Mouse (Mus musculus): ENCODE data around the gene St7. TPM values are rescaled to one million over a fixed set of nuclear protein-coding genes. Genes with fewer than 3 reads are reported as not detected.

St7 gene
- total and polyA plus RNA-seq, 2 experiments from 2014 or later, result 17.7 to 38.5 TPM

DNA sequence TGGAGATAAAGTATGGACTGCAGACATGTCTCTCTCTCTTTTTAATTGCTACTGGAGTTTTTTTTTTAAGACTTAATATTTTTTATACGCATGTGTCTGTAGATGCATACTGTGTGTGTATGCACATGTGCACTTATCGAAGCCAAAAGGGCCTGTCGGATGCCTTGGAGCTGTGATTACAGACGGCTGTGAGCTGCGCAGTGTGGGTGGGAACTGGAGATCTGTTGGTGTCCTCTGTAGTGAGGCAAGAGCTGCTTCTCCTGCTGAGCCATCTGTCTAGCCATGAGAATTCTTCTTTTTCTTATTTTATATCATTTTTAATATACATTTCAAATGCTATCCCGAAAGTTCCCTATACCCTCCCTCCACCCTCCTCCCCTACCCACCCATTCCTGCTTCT, 37.4 kb downstream of the St7 start:
- Histone ChIP-seq H3K9me3 (replicated peaks; ENCODE audit: control insufficient read depth, low read length) (no peaks in the 10 kb centered on the region), H3K27ac (ENCODE audit: low read depth) (no peak overlapping the region), H3K27me3 (ENCODE audit: control insufficient read depth, insufficient read depth, low read length) (no peaks in the 10 kb centered on the region), H3K4me1 (ENCODE audit: control insufficient read depth, insufficient read depth) (no peaks in the 10 kb centered on the region), H3K9ac (replicated peaks; ENCODE audit: low read depth, low read length) (no peak overlapping the region), H3K36me3 (replicated peaks; ENCODE audit: control insufficient read depth, insufficient read depth, low read length) (no peaks in the 10 kb centered on the region), H3K4me2 (ENCODE audit: low read depth, low read length) (no peak overlapping the region), H3K4me3 (ENCODE audit: low read depth, low read length) (no peak overlapping the region)
- 80% methylated on average over 6 of the region's 6 CpGs for WGBS
- ATAC-seq (ENCODE audit: insufficient read depth, low read depth) (no peak), DNase-seq (ENCODE audit: low spot score) (no peak)
- TF ChIP-seq EP300 (IDR thresholded peaks at IDR 0.05; ENCODE audit: low read depth), result no peak
- no peak for TF ChIP-seq CTCF (IDR thresholded peaks at IDR 0.05; ENCODE audit: low read depth)

GRCm38 (mm10) chr6:17731694-17732093, 39.0 kb downstream of the St7 start:
- 64% methylated on average over 5 of the region's 5 CpGs for WGBS
- Histone ChIP-seq H3K27ac (ENCODE audit: low read depth) (no peak overlapping the region), H3K4me3 (ENCODE audit: low read depth, low read length) (no peak overlapping the region), H3K36me3 (replicated peaks; ENCODE audit: control insufficient read depth, insufficient read depth, low read length) (no peaks in the 10 kb centered on the region), H3K4me2 (ENCODE audit: low read depth, low read length) (no peak overlapping the region), H3K27me3 (ENCODE audit: control insufficient read depth, insufficient read depth, low read length) (no peaks in the 10 kb centered on the region), H3K9me3 (replicated peaks; ENCODE audit: control insufficient read depth, low read length) (no peaks in the 10 kb centered on the region), H3K4me1 (ENCODE audit: control insufficient read depth, insufficient read depth) (no peaks in the 10 kb centered on the region), H3K9ac (replicated peaks; ENCODE audit: low read depth, low read length) (no peak overlapping the region)
- ATAC-seq (ENCODE audit: insufficient read depth, low read depth) (no peak), DNase-seq (ENCODE audit: low spot score) (no peak)
- TF ChIP-seq EP300 (IDR thresholded peaks at IDR 0.05; ENCODE audit: low read depth) (no peak), CTCF (IDR thresholded peaks at IDR 0.05; ENCODE audit: low read depth) (no peak)

- H3K4me2 ChIP-seq (ENCODE audit: low read depth, low read length), result no peak overlapping the region
- WGBS, result 72% methylated on average over 8 of the region's 8 CpGs
Measured at GRCm38 (mm10) chr6:17733951-17734411, 41.2 kb downstream of the St7 start.

GRCm38 (mm10) chr6:17737262-17737948, 44.7 kb downstream of the St7 start:
- no peak overlapping the region for H3K9ac ChIP-seq (replicated peaks; ENCODE audit: low read depth, low read length)
- H3K4me1 ChIP-seq (ENCODE audit: control insufficient read depth, insufficient read depth), result peaks cover 19% of the 10 kb centered on the region
- no peaks in the 10 kb centered on the region for H3K36me3 ChIP-seq (replicated peaks; ENCODE audit: control insufficient read depth, insufficient read depth, low read length)
- peak overlapping the region; percentile 48 for H3K27ac ChIP-seq (ENCODE audit: low read depth)
- ATAC-seq (ENCODE audit: insufficient read depth, low read depth) (peak; percentile 77; the same call in 1 of the 2 replicates), DNase-seq (ENCODE audit: low spot score) (peak; percentile 41)
- no peaks in the 10 kb centered on the region for H3K27me3 ChIP-seq (ENCODE audit: control insufficient read depth, insufficient read depth, low read length)
- no peak overlapping the region for H3K4me3 ChIP-seq (ENCODE audit: low read depth, low read length)
- no peaks in the 10 kb centered on the region for H3K9me3 ChIP-seq (replicated peaks; ENCODE audit: control insufficient read depth, low read length)
- 41% methylated on average over 8 of the region's 8 CpGs for WGBS
- no peak overlapping the region for H3K4me2 ChIP-seq (ENCODE audit: low read depth, low read length)
- TF ChIP-seq CTCF (IDR thresholded peaks at IDR 0.05; ENCODE audit: low read depth) (no peak), EP300 (IDR thresholded peaks at IDR 0.05; ENCODE audit: low read depth) (no peak)

More at GRCm38 (mm10) chr6:17733951-17734411, 41.2 kb downstream of the St7 start:
- no peak overlapping the region for H3K9ac ChIP-seq (replicated peaks; ENCODE audit: low read depth, low read length)
- DNase-seq (ENCODE audit: low spot score), result no peak
- H3K27me3 ChIP-seq (ENCODE audit: control insufficient read depth, insufficient read depth, low read length), result no peaks in the 10 kb centered on the region
- TF ChIP-seq CTCF (IDR thresholded peaks at IDR 0.05; ENCODE audit: low read depth) (no peak), EP300 (IDR thresholded peaks at IDR 0.05; ENCODE audit: low read depth) (no peak)
- no peak for ATAC-seq (ENCODE audit: insufficient read depth, low read depth)
- no peaks in the 10 kb centered on the region for H3K9me3 ChIP-seq (replicated peaks; ENCODE audit: control insufficient read depth, low read length)
- no peaks in the 10 kb centered on the region for H3K36me3 ChIP-seq (replicated peaks; ENCODE audit: control insufficient read depth, insufficient read depth, low read length)
- peaks cover 8% of the 10 kb centered on the region for H3K4me1 ChIP-seq (ENCODE audit: control insufficient read depth, insufficient read depth)
- H3K27ac ChIP-seq (ENCODE audit: low read depth), result no peak overlapping the region
- H3K4me3 ChIP-seq (ENCODE audit: low read depth, low read length), result no peak overlapping the region

DNA sequence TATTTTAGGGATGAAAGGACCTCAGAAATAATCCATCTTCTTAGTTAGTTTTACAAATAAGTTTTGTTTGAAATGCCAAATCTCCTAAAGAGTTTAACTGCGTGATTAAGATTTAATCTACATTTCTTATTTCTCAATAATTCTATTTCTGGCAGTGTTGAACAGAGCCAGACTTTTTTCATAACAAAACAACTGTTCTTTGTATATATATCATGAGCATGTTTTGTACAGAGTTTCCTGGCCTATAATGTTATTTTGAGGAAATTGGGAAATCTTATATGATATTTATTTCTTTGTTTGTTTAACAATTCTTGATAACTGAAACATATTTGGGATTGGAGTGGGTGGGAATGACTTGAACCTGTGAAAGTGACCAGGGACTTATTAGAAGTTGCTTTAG, 47.4 kb downstream of the St7 start:
- ATAC-seq (ENCODE audit: insufficient read depth, low read depth), result no peak
- Histone ChIP-seq H3K36me3 (replicated peaks; ENCODE audit: control insufficient read depth, insufficient read depth, low read length) (no peaks in the 10 kb centered on the region), H3K9me3 (replicated peaks; ENCODE audit: control insufficient read depth, low read length) (no peaks in the 10 kb centered on the region), H3K27me3 (ENCODE audit: control insufficient read depth, insufficient read depth, low read length) (no peaks in the 10 kb centered on the region), H3K27ac (ENCODE audit: low read depth) (no peak overlapping the region), H3K9ac (replicated peaks; ENCODE audit: low read depth, low read length) (no peak overlapping the region), H3K4me3 (ENCODE audit: low read depth, low read length) (no peak overlapping the region), H3K4me2 (ENCODE audit: low read depth, low read length) (no peak overlapping the region), H3K4me1 (ENCODE audit: control insufficient read depth, insufficient read depth) (peaks cover 24% of the 10 kb centered on the region)
- TF ChIP-seq EP300 (IDR thresholded peaks at IDR 0.05; ENCODE audit: low read depth), result no peak
- no peak for TF ChIP-seq CTCF (IDR thresholded peaks at IDR 0.05; ENCODE audit: low read depth)
- WGBS, result 76% methylated on average over 1 of the region's 1 CpGs
- no peak for DNase-seq (ENCODE audit: low spot score)

DNA sequence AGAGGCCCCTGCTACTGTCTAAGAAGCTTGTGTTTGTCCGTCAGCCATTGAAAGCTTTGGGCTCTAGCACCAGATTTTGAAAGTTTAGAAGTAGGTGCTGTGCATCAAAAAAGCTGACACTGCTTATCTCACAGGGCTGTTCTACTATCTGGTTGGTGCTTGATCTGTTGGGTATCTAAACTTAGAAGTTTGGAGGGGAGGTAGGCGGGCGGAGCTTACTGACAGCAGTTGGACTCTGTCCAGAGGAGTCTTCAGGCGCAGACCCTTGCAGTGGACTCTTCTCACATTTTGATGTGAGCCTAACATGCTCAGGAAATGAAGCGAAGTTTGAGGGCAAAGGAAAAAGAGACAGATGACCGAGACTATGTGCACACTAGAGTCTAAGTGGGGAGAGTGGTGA, 48.9 kb downstream of the St7 start:
- ATAC-seq (ENCODE audit: insufficient read depth, low read depth) (no peak), DNase-seq (ENCODE audit: low spot score) (no peak)
- Histone ChIP-seq H3K4me3 (ENCODE audit: low read depth, low read length) (no peak overlapping the region), H3K9me3 (replicated peaks; ENCODE audit: control insufficient read depth, low read length) (no peaks in the 10 kb centered on the region), H3K27ac (ENCODE audit: low read depth) (peak overlapping the region; percentile 30; the same call in 1 of the 2 replicates), H3K4me2 (ENCODE audit: low read depth, low read length) (no peak overlapping the region), H3K36me3 (replicated peaks; ENCODE audit: control insufficient read depth, insufficient read depth, low read length) (no peaks in the 10 kb centered on the region), H3K4me1 (ENCODE audit: control insufficient read depth, insufficient read depth) (peaks cover 24% of the 10 kb centered on the region), H3K27me3 (ENCODE audit: control insufficient read depth, insufficient read depth, low read length) (no peaks in the 10 kb centered on the region), H3K9ac (replicated peaks; ENCODE audit: low read depth, low read length) (no peak overlapping the region)
- WGBS, result 27% methylated on average over 6 of the region's 6 CpGs
- TF ChIP-seq CTCF (IDR thresholded peaks at IDR 0.05; ENCODE audit: low read depth), result no peak
- TF ChIP-seq EP300 (IDR thresholded peaks at IDR 0.05; ENCODE audit: low read depth), result no peak

Data from heart, postnatal 0 days (tissue).